Mouse (Mus musculus): ENCODE data around the gene Tmc4.

GRCm38 (mm10) chr7:3646188-3646587 is 31.2 kb downstream of the Tmc4 start:
- TF ChIP-seq CTCF (IDR thresholded peaks at IDR 0.05; ENCODE audit: borderline replicate concordance, insufficient read depth, low read length) (no peak), POLR2A (IDR thresholded peaks at IDR 0.05; ENCODE audit: low read depth, low read length) (0 out of 2 replicates have a peak, but pooled peaks have one; percentile 41)
